Mouse (Mus musculus): Measurements from ENCODE around the gene Dgki. TPM values are rescaled to one million over a fixed set of nuclear protein-coding genes. Genes with fewer than 3 reads are reported as not detected.
A peak's percentile ranks its signal among the peaks of the same experiment; 100 is the strongest.

Dgki gene
- total RNA-seq, 2 experiments from 2014 or later: 0.61 to 1.7 TPM

GRCm38 (mm10) chr6:36911586-36911985 is 388.4 kb downstream of the Dgki start:
- DNase-seq: no peak

GRCm38 (mm10) chr6:36907191-36907590 is 392.8 kb downstream of the Dgki start:
- DNase-seq: no peak

- DNase-seq: no peak
Observed at GRCm38 (mm10) chr6:36905965-36906364, 394.0 kb downstream of the Dgki start.

- no peak for DNase-seq
Observed at GRCm38 (mm10) chr6:36904911-36905310, 395.1 kb downstream of the Dgki start.

- peak; percentile 23 for DNase-seq
Observed at GRCm38 (mm10) chr6:36903821-36904220, 396.2 kb downstream of the Dgki start.

GRCm38 (mm10) chr6:36903159-36903794 is 396.7 kb downstream of the Dgki start:
- no peak for DNase-seq

GRCm38 (mm10) chr6:36899872-36900271 is 400.1 kb downstream of the Dgki start:
- no peak for DNase-seq

GRCm38 (mm10) chr6:36898412-36898811 is 401.6 kb downstream of the Dgki start:
- DNase-seq: no peak

GRCm38 (mm10) chr6:36897616-36898149 is 402.3 kb downstream of the Dgki start:
- no peak for DNase-seq

- no peak for DNase-seq
Observed at GRCm38 (mm10) chr6:36896656-36897055, 403.3 kb downstream of the Dgki start.

GRCm38 (mm10) chr6:36891820-36892219 is 408.2 kb downstream of the Dgki start:
- no peak for DNase-seq

- DNase-seq: no peak
Observed at GRCm38 (mm10) chr6:36890776-36891175, 409.2 kb downstream of the Dgki start.

- peak; percentile 72 for DNase-seq
Observed at GRCm38 (mm10) chr6:36890296-36890695, 409.7 kb downstream of the Dgki start.

GRCm38 (mm10) chr6:36881309-36881708 is 418.7 kb downstream of the Dgki start:
- DNase-seq: no peak

- DNase-seq: no peak
Observed at GRCm38 (mm10) chr6:36880643-36881263, 419.2 kb downstream of the Dgki start.

GRCm38 (mm10) chr6:36877399-36877798 is 422.6 kb downstream of the Dgki start:
- DNase-seq: no peak

- no peak for DNase-seq
Observed at GRCm38 (mm10) chr6:36876426-36876825, 423.6 kb downstream of the Dgki start.

- DNase-seq: no peak
Observed at GRCm38 (mm10) chr6:36875926-36876325, 424.1 kb downstream of the Dgki start.

GRCm38 (mm10) chr6:36872876-36873275 is 427.1 kb downstream of the Dgki start:
- no peak for DNase-seq

GRCm38 (mm10) chr6:36868217-36868616 is 431.8 kb downstream of the Dgki start:
- no peak for DNase-seq

- DNase-seq: no peak
Observed at GRCm38 (mm10) chr6:36858258-36859041, 441.5 kb downstream of the Dgki start.

- DNase-seq: no peak
Observed at GRCm38 (mm10) chr6:36857627-36858257, 442.2 kb downstream of the Dgki start.

Data from gastrocnemius, postnatal 10 days (tissue).